Mouse (Mus musculus): ENCODE measurements around the gene Abcc8. TPM values are rescaled to one million over a fixed set of nuclear protein-coding genes. Genes with fewer than 3 reads are reported as not detected.

The Abcc8 gene
- polyA plus RNA-seq, 1 experiment: not detected

DNA sequence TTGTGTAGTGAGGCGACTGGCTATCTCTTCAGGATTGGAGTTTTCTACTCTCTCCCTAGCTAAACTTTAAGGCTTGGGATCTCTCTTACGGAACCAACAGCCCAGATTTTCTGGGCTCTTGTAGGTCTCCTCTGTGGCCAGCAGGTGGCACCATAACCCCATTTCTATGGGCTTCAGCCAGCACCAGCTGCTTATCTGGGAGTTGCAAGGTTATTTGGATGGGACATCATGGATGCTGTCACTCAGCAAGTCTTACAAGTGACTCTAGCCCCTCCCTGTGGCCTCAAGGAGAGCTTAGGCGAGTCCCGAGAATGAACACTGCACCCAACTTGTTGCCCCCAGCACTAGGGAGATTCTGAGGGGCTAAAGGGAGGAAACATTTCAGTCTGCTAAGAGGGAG is 83.7 kb downstream of the Abcc8 start:
- Histone ChIP-seq H3K36me3 (ENCODE audit: control insufficient read depth) (no peaks in the 10 kb centered on the region), H3K27me3 (ENCODE audit: control insufficient read depth) (peaks cover 29% of the 10 kb centered on the region), H3K9me3 (ENCODE audit: control insufficient read depth, low read length) (no peaks in the 10 kb centered on the region), H3K4me1 (ENCODE audit: control insufficient read depth) (peaks cover 5% of the 10 kb centered on the region), H3K4me3 (replicated peaks) (no peak overlapping the region)
- TF ChIP-seq TAL1 (IDR thresholded peaks at IDR 0.05; ENCODE audit: low read length): no peak
- TF ChIP-seq GATA1 (IDR thresholded peaks at IDR 0.05; ENCODE audit: low read length): no peak

DNA sequence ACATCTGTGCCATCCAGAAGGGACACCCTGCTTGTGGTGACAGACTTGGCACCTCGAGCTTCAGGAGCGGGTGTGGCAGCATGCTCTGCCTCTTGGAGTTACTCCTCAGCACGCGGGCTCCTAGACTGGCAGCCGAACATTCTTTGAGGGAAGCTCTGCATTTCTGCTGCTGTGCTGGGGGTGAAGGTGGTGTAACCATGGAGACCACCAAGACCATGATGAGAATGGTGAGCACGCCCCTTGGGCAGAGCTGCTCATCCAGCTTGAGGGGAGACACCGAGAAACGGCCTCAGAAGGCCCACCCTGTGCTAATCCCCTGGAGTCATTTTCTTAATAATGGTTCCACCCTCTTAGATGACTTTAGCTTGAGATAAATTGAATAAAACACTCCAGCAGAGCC is 87.0 kb downstream of the Abcc8 start:
- H3K4me1 ChIP-seq (ENCODE audit: control insufficient read depth): peaks cover 2% of the 10 kb centered on the region; the same call in 1 of the 2 replicates
- H3K9me3 ChIP-seq (ENCODE audit: control insufficient read depth, low read length): no peaks in the 10 kb centered on the region
- no peak overlapping the region for H3K4me3 ChIP-seq (replicated peaks)
- H3K27me3 ChIP-seq (ENCODE audit: control insufficient read depth): peaks cover 14% of the 10 kb centered on the region
- no peaks in the 10 kb centered on the region for H3K36me3 ChIP-seq (ENCODE audit: control insufficient read depth)
- no peak for TF ChIP-seq GATA1 (IDR thresholded peaks at IDR 0.05; ENCODE audit: low read length)
- no peak for TF ChIP-seq TAL1 (IDR thresholded peaks at IDR 0.05; ENCODE audit: low read length)

- Histone ChIP-seq H3K4me3 (replicated peaks) (no peak overlapping the region), H3K4me1 (ENCODE audit: control insufficient read depth) (no peaks in the 10 kb centered on the region; the same call in 1 of the 2 replicates), H3K9me3 (ENCODE audit: control insufficient read depth, low read length) (no peaks in the 10 kb centered on the region), H3K27me3 (ENCODE audit: control insufficient read depth) (peaks cover 5% of the 10 kb centered on the region), H3K36me3 (ENCODE audit: control insufficient read depth) (peaks cover 14% of the 10 kb centered on the region)
- TF ChIP-seq TAL1 (IDR thresholded peaks at IDR 0.05; ENCODE audit: low read length): no peak
- TF ChIP-seq GATA1 (IDR thresholded peaks at IDR 0.05; ENCODE audit: low read length): no peak
Observed at GRCm38 (mm10) chr7:46088241-46088640, 91.6 kb downstream of the Abcc8 start.

DNA sequence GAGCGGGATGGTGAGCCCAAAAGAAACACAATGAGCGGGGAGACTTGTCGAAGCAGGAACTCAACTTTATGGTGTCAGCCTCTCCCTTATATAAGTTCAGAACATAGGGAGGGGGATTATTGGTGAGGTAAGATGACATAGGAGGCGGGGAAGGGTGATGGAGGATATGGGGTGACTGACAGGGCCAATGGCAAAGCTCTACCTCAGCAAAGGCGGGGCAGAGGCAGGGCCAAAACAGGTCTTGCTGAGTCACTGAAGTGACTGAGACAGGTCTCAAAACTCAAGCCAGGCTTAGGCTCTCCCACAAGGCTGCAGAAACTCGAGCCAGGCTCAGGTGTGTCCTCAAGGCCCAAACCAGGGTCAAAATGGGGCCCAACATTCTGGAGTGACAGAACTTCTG is 93.5 kb downstream of the Abcc8 start:
- no peaks in the 10 kb centered on the region for H3K27me3 ChIP-seq (ENCODE audit: control insufficient read depth)
- no peaks in the 10 kb centered on the region; the same call in 1 of the 2 replicates for H3K4me1 ChIP-seq (ENCODE audit: control insufficient read depth)
- H3K36me3 ChIP-seq (ENCODE audit: control insufficient read depth): peaks cover 33% of the 10 kb centered on the region
- TF ChIP-seq GATA1 (IDR thresholded peaks at IDR 0.05; ENCODE audit: low read length): no peak
- TF ChIP-seq TAL1 (IDR thresholded peaks at IDR 0.05; ENCODE audit: low read length): no peak
- H3K4me3 ChIP-seq (replicated peaks): no peak overlapping the region
- H3K9me3 ChIP-seq (ENCODE audit: control insufficient read depth, low read length): no peaks in the 10 kb centered on the region

GRCm38 (mm10) chr7:46084839-46085513 is 94.9 kb downstream of the Abcc8 start:
- H3K4me3 ChIP-seq (replicated peaks): no peak overlapping the region
- peaks cover 47% of the 10 kb centered on the region for H3K36me3 ChIP-seq (ENCODE audit: control insufficient read depth)
- H3K9me3 ChIP-seq (ENCODE audit: control insufficient read depth, low read length): no peaks in the 10 kb centered on the region
- no peak for TF ChIP-seq GATA1 (IDR thresholded peaks at IDR 0.05; ENCODE audit: low read length)
- no peak for TF ChIP-seq TAL1 (IDR thresholded peaks at IDR 0.05; ENCODE audit: low read length)
- no peaks in the 10 kb centered on the region for H3K27me3 ChIP-seq (ENCODE audit: control insufficient read depth)
- H3K4me1 ChIP-seq (ENCODE audit: control insufficient read depth): no peaks in the 10 kb centered on the region; the same call in 1 of the 2 replicates

DNA sequence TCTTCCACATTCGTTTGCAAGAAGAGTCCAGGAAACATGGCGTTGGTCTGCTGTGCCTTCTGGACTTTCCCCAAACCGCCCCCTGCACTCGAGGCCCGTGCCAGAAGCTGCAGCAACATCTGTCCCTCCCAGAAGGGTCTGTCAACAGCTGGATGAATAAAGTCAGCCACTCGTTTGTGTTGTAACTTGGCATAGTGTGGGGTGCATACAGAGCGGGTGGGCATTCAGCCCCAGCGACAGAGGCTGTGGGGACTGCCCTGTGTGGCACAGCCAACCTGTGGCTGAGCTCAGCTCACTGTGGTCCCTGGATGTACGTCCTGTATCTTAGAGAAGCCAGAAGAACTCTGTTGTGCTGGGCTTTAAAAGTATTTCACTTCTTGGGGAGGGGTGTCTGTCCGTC is 95.8 kb downstream of the Abcc8 start:
- Histone ChIP-seq H3K4me1 (ENCODE audit: control insufficient read depth) (no peaks in the 10 kb centered on the region; the same call in 1 of the 2 replicates), H3K27me3 (ENCODE audit: control insufficient read depth) (no peaks in the 10 kb centered on the region), H3K36me3 (ENCODE audit: control insufficient read depth) (peaks cover 56% of the 10 kb centered on the region), H3K4me3 (replicated peaks) (no peak overlapping the region), H3K9me3 (ENCODE audit: control insufficient read depth, low read length) (no peaks in the 10 kb centered on the region)
- TF ChIP-seq TAL1 (IDR thresholded peaks at IDR 0.05; ENCODE audit: low read length) (no peak), GATA1 (IDR thresholded peaks at IDR 0.05; ENCODE audit: low read length) (no peak)

DNA sequence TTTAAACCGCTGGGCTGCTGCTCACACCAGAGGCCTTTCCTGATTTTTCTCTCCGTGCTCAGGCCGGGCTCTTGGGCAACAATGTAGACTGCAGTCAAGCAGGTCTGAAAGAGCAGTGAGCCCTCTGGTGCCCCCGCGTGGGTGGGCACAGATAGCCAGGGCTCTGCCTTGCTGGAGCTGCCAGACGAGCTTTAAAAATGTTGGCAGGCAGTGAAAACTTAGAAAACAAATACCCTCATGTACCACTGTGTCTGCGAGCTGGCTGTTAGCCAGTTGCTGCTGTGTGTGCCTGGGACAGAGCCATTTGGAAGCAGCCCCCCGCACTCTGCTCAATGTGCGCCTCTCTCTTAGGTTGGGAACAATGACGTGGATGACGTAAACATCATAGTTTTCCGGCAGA is 102.2 kb downstream of the Abcc8 start:
- Histone ChIP-seq H3K4me1 (ENCODE audit: control insufficient read depth) (no peaks in the 10 kb centered on the region), H3K4me3 (replicated peaks) (no peak overlapping the region), H3K36me3 (ENCODE audit: control insufficient read depth) (peaks cover 93% of the 10 kb centered on the region), H3K9me3 (ENCODE audit: control insufficient read depth, low read length) (no peaks in the 10 kb centered on the region), H3K27me3 (ENCODE audit: control insufficient read depth) (no peaks in the 10 kb centered on the region)
- TF ChIP-seq GATA1 (IDR thresholded peaks at IDR 0.05; ENCODE audit: low read length) (no peak), TAL1 (IDR thresholded peaks at IDR 0.05; ENCODE audit: low read length) (no peak)

DNA sequence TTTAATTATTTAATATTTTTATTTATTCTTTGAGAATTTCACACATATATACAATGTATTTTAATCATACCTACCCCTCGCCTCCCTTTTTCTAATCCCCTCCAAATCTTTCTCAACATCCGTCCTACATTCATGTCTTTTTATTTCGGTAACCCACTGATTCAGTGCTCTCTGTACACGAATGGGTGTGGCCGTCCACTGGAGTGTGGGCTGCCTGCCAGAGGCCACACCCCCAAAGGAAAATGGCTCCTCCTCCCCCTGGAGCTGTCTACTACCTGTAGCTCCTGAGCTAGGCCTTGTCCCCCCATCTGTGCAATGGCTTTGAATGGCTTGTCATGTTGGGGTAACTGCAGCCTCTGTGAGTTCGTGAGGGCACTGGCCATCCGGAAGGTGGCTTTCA is 103.0 kb downstream of the Abcc8 start:
- no peaks in the 10 kb centered on the region for H3K4me1 ChIP-seq (ENCODE audit: control insufficient read depth)
- TF ChIP-seq GATA1 (IDR thresholded peaks at IDR 0.05; ENCODE audit: low read length): no peak
- no peak for TF ChIP-seq TAL1 (IDR thresholded peaks at IDR 0.05; ENCODE audit: low read length)
- no peaks in the 10 kb centered on the region for H3K27me3 ChIP-seq (ENCODE audit: control insufficient read depth)
- no peaks in the 10 kb centered on the region for H3K9me3 ChIP-seq (ENCODE audit: control insufficient read depth, low read length)
- peaks cover 92% of the 10 kb centered on the region for H3K36me3 ChIP-seq (ENCODE audit: control insufficient read depth)
- no peak overlapping the region for H3K4me3 ChIP-seq (replicated peaks)

- Histone ChIP-seq H3K36me3 (ENCODE audit: control insufficient read depth) (peaks cover 93% of the 10 kb centered on the region), H3K27me3 (ENCODE audit: control insufficient read depth) (no peaks in the 10 kb centered on the region)
Observed at GRCm38 (mm10) chr7:46068831-46069230, 111.0 kb downstream of the Abcc8 start.

More at GRCm38 (mm10) chr7:46068831-46069230, 111.0 kb downstream of the Abcc8 start:
- H3K4me3 ChIP-seq (replicated peaks): no peak overlapping the region
- H3K9me3 ChIP-seq (ENCODE audit: control insufficient read depth, low read length): no peaks in the 10 kb centered on the region
- no peak for TF ChIP-seq TAL1 (IDR thresholded peaks at IDR 0.05; ENCODE audit: low read length)
- TF ChIP-seq GATA1 (IDR thresholded peaks at IDR 0.05; ENCODE audit: low read length): no peak
- no peaks in the 10 kb centered on the region for H3K4me1 ChIP-seq (ENCODE audit: control insufficient read depth)

Measured in erythroblast, embryonic 14.5 days (primary cell).